Mouse (Mus musculus): ENCODE measurements around the gene Rps6ka1.

GRCm38 (mm10) chr4:133846625-133847024 is 41.0 kb downstream of the Rps6ka1 start:
- no peak for TF ChIP-seq GATA1 (IDR thresholded peaks at IDR 0.05; ENCODE audit: low read length)
- no peak for TF ChIP-seq TAL1 (IDR thresholded peaks at IDR 0.05; ENCODE audit: low read length)

Measured in erythroblast, embryonic 14.5 days (primary cell).